Mouse (Mus musculus): ENCODE measurements around the gene Nphs1.

Nphs1 gene

DNA sequence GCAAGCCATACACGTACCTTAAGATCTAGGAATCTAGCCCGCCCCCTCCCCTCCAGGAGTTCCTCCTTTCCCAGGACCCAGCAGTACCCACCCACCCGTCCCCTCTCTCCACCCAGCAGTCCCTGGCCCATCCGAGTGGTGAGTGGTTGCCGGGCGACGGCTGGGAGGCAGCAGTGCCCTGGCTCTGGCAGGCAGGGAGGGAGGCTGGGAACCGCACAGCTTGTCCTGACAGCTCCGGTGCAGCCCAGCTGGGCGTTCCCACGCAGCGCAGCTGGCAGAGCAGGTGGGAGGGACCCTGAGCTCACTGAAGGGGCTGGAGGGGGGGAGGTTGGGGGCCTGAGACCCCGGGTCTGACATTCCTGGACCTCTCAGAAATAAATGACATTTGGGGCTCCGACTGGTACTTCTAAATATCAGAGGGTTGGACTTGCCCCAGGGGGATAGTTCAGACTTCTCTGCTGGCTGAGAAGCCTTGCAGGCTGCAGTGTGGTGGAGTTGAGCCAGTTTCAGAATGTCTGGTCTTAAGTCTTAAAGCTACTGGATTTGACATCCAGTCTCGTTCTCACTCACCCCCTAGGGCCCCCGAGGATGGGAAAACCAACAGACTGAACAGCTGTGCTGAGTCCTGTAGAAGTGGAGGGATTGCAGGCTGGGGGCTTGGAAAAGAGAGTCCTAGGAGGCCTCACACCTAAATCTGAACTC lies at the start of gene Nphs1, which contains the start of gene Kirrel2:
Nphs1 (plus strand) TSS at position 687 of the 702 bp plus-strand sequence.
Kirrel2 (minus strand) TSS at position 62 of the 702 bp plus-strand sequence.
- in situ Hi-C loops (cut with MboI, MseI), result no loop called here

DNA sequence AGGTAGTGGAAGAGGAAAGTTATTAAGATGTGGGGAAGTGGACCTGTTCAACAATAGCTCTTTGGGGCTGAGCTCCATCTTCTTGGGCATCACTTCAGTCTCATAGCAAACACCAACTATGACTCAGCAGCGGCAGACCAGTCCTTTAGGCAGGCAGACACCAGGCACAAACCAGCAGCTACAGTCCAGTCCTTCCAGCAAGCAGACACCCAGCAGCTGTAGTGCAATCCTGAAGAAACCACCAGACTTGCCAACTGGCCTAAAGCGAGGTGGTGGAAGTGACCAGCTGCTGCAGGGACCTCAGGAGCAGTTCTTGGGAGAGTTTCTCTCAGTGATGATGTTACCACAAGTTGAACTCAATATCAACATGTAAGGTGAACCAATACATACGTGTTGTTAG lies 49.5 kb upstream of the Nphs1 start:
- in situ Hi-C loops (cut with MboI, MseI), result loop anchor here in 1 of 2 experiments (25.0 kb wide), 1 partner anchor 1596 kb away; the partner anchor contains the start of gene Hnrnpl

DNA sequence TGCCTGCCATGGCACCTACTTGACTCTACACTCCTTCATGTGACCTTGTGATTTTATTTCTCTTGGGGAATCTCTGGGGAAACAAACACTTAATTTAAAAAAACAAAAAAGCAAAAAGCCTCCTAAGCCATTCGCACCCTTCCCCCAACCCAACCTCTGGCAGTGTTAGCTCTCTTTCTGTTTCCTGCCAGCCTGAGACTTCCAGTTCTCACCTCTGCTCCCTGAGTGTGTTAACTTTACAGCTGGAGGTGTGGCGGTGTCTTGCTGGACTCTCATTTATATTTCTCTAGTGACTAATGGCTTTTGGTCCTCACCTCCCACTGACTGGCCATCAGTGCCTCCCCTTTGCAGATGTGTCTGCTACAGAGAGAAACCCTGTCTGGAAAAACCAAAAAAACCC lies 48.3 kb upstream of the Nphs1 start:
- in situ Hi-C loops (cut with MboI, MseI), result loop anchor here in 1 of 2 experiments (25.0 kb wide), 1 partner anchor 1597 kb away; the partner anchor contains the start of gene Hnrnpl

DNA sequence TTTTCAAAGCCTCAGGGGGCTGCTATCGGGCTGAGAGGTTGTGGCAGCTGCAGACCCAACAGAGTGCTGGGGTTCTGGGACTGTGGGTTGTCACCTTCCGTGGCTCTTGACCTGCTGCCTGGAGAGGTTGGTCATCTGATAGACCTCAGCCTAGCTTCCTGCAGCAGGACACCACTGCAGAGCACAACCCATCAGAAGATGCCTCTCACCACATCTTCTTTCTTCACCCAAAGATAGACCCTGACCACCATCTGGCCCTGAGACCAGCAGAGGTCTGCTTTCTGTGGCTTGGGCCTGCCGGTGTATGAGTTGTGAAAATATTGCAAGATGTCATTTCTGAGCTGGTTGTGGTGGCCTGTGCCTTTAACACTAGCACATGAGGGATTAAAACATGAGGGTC lies 47.1 kb upstream of the Nphs1 start:
- in situ Hi-C loops (cut with MboI, MseI), result loop anchor here in 1 of 2 experiments (25.0 kb wide), 1 partner anchor 1599 kb away; the partner anchor contains the start of gene Hnrnpl

DNA sequence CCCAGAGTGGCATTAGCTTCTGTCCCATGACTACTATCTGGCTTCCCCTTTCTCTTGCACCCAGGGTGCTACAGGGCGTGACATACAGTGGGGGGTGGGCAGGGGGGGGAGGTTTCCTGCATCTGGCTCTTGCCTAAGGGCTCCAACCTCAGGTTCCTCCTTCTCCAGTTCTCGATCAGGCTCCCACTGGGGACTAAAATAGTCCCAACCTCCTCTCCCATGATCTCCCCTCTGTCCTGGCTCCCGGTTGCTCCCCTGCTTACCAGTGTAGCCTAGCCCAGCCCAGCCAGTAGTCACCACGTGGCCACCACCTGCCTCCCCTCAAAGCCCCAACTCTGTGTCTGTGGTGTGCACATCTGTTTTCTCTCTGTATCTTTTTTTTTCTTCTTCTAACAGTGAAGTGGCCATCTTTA lies 45.4 kb upstream of the Nphs1 start:
- in situ Hi-C loops (cut with MboI, MseI), result loop anchor here in 1 of 2 experiments (25.0 kb wide), 1 partner anchor 1600 kb away; the partner anchor contains the start of gene Hnrnpl

DNA sequence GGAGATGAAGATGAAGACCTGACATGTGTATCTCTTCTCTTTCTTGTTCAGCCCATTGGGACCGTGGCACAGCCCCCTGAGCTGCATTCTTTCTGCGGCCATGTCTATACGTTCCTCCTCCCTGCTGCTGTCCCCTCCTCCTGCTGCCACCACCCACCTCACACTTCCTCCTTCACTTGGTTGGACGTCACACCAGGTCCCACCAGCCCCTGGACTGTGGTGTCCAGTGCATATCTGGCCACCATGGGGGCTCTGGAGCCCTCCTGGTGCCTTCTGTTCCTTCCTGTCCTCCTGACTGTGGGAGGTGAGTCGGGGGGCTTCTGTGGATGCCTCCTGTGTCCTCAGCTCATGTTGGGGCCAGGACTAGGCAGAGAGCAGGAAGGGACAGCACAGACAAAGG lies 44.5 kb upstream of the Nphs1 start, which contains the start of gene Tyrobp:
Tyrobp (plus strand) TSS at position 165 of the 400 bp plus-strand sequence.
- in situ Hi-C loops (cut with MboI, MseI), result loop anchor here in 1 of 2 experiments (25.0 kb wide), 1 partner anchor 1601 kb away; the partner anchor contains the start of gene Hnrnpl

DNA sequence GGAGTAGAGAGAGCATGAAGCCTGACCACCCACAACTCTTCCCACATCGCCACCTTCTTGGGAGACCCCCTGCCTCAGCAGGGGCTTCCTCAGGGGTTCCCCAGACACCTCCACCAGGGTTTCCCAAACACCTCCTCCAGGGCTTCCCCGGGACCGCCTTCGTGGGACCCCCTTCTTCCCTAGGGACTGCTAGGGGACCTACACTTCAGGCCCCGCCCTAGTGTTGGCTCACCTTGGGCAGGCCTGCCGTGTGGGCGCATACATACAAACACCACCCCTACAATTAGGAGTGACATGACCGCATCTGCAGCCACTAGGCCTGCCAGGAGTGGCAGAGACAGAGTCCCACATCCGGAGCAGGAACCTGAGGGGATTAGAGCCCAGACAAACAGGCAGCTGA lies 40.3 kb upstream of the Nphs1 start:
- in situ Hi-C loops (cut with MboI, MseI), result loop anchor here in 1 of 2 experiments (25.0 kb wide), 1 partner anchor 1606 kb away; the partner anchor contains the start of gene Hnrnpl

DNA sequence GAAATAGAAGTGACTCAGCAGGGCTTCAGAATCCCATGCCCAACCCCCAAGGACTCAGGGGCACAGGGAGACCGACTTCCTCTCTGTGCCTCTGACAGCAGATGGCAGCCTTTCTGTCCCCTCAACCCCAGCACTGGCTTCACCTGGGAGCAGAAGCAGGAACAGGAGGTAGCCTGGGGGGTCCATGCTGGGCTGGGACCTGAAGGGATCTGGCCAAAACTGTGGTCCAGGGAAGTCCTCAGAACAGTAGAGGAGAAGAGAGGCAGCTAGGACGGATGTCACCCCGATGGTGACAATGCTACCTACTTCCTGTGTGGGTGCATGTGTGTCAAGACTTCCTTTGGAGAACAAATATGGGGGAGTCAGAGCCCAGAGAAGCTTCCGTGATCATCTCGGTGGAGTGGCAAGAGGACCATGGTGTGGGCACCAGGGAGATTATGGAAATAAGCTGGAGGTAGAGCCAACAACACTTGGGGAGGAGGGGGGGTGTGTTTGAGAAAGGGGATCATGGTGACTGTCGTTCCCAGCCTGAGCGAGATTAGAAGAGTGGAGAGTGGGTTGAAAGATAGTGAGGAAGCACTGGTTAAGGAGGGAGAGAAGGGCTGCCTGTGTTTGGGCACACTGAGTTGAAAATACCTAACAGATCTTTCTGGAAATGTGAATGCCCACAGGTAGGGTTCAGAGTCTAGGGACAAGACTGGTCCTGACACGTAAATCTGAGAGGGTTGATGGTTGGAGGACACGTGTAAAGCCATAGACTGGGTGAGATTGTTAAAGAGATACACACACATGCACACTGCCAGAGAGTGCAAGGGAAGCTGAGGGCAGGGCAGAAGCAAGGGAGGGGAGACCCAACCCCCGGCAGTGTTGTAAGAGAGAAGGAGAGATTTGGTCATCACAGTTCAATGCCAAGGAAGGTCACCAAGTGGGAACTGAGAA lies 38.3 kb upstream of the Nphs1 start, which contains the start of gene Hcst:
Hcst (minus strand) TSS at position 294 of the 939 bp plus-strand sequence.
- in situ Hi-C loops (cut with MboI, MseI), result loop anchor here in 1 of 2 experiments (25.0 kb wide), 1 partner anchor 1608 kb away; the partner anchor contains the start of gene Hnrnpl

DNA sequence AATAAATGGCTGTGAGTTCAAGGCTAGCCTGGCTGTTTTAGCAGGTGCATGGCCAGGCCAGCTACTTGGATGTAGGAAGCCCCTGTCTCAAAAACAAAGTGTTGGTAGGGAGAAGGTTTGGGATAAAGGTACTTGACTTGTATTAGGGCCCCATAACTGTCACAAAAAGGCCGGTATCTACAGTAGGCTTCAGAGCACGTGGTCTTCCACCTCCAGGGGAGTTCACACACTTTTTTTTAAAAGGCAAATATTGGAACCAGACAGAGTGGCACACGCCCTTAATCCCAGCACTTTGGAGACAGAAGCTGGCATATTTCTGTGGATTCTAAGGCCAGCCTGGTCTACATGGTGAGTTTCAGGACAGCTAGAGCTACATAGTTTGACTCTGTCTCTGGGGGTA lies 37.4 kb upstream of the Nphs1 start:
- in situ Hi-C loops (cut with MboI, MseI), result loop anchor here in 1 of 2 experiments (25.0 kb wide), 1 partner anchor 1608 kb away; the partner anchor contains the start of gene Hnrnpl

DNA sequence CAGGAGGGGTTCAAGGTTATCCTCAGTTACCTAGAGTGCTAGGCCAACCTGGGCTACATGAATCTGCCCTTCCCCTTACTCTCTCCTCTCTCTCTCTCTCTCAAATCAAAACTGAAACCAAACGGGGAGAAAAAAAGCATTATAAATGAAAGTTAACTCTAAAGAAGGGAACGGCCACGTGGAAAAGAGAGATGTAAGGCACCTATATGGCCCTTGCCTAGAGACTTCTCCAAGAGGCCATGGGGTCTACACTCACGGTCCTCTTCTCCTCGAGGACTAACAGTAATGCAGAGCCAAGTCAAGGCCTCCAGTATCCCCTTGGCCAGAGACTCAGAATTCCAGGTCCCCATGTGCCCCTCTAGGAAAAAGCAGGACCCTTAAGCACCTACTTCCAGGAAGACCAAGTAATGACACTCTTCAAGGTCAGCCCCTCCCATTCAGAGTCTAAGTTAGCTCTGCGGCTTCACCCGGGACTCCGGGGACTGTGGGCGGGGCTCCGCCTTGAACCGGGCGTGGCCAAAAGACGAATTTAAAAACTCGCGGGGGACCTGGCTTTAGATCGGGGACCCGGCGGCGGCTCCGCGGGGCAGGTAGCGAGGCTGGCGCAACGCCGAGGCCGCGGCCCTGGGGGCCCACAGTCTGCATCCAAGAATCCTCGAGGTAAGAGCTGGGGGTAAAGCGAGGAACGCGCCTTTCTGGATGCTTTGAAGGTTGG lies 36.8 kb upstream of the Nphs1 start, which contains the start of gene Nfkbid:
Nfkbid (plus strand) TSS at position 558 of the 715 bp plus-strand sequence.
- in situ Hi-C loops (cut with MboI, MseI), result loop anchor here in 1 of 2 experiments (25.0 kb wide), 1 partner anchor 1609 kb away; the partner anchor contains the start of gene Hnrnpl

DNA sequence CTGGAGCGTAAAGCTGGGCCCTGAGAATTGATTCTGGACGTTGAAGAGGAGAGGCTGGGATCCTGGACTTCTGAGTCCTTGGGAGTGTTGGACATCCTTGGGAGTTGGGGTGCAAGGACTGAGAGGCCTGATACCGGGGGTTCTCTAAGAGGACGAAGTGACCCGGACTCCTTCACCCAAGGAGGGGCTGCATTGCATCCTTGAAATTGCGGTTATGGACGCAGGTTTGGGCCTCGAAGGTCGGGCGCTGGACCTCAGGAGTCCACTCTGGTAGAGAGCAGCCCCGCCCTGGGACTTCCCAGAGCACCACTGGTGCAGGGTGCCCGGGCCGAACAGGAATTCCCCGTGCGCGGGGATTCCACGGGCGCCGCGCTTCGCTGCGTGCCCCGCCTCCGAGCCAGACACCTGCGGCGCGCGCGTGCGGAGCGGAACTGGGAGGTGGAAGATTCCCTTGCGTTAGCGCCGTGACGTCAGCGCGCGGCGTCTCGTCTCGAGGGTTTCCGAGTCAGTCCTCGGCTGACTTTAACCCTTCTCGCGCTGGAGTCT lies 36.2 kb upstream of the Nphs1 start:
- in situ Hi-C loops (cut with MboI, MseI), result loop anchor here in 1 of 2 experiments (25.0 kb wide), 1 partner anchor 1610 kb away; the partner anchor contains the start of gene Hnrnpl

DNA sequence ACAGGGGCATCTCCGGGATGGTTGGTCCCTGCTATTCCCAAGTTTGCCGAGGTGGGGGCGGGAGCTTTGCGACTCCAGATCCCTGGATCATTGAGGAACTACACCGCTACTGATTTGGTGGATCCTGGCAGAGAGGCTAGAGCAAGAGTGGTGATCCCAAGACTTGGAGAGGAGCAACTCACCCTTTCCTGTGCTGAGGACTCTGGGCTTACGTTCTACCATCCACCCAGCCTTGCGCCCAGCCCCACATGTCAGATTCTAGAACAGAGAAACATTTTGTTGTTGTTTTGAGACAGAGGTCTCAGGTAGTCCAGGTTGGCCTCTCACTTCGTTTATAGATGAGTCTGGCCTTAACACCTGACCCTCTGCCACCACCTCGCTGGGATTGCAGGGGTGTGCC lies 35.6 kb upstream of the Nphs1 start:
- in situ Hi-C loops (cut with MboI, MseI), result loop anchor here in 1 of 2 experiments (25.0 kb wide), 1 partner anchor 1610 kb away; the partner anchor contains the start of gene Hnrnpl

DNA sequence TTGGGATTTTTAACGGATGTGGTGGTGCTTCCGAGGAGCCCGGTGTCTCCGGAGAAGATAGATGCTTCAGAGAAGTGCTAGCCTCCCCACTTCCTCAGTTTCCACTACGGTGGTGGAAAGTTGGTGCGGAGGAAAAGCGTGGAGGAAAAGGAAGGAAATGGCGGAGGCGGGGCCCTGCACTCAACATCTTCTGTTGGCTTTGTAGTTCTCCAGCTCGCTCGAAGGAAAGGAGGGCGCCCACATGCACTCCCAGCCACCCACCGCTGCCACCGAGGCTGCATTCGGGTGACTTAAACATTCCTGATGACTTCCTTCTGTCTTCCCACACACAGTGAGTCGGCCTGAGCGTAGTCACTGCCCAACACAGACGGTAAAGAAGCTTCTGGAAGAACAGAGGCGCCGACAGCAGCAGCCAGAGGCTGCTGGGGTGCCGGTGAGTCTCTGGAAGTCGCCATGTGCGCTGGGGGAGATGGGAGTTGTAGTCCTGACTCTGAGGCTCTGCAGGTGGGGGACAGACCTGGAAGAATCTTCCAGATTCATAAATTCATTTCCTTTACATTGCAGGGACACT lies 35.0 kb upstream of the Nphs1 start:
- in situ Hi-C loops (cut with MboI, MseI), result loop anchor here in 1 of 2 experiments (25.0 kb wide), 1 partner anchor 1611 kb away; the partner anchor contains the start of gene Hnrnpl

DNA sequence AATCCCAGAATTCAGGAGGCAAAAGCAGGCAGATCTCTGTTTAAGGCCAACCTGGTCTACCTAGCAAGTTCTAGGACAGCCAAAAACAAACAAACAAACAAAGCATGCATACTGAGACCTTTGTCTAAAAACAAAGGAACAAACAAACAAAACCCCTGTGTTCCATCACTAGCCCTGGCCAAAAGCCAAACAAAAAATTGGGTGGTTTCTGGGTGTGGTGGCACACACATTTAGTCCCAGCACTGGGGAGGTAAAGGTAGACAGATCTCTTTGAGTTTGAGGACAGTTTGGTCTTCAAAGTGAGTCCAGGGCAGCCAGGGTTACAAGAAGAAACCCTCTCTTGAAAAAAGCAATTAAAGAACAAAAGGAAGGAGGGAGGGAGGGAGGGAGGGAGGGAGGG lies 28.8 kb upstream of the Nphs1 start:
- in situ Hi-C loops (cut with MboI, MseI), result loop anchor here in 1 of 2 experiments (5.0 kb wide), 1 partner anchor 57 kb away; no protein-coding TSS in a partner anchor

DNA sequence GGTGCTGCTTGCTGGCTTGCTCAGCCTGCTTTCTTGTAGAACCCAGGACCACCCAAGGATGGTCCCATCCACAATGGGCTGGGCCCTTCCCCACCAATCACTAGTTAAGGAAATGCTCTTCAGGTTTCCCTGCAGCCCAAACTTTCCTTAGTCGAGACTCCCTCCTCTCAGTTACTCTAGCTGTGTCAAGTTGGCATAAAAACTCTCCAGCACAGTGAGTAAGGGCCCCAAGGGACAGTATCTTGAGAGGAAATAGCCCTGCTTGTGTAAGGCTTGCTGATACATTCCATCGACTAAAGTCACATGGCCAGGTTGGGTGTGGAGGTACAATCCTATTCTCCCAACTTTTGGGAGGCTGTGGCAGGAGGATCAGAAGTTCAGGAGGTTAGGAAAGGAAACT lies 27.9 kb upstream of the Nphs1 start:
- in situ Hi-C loops (cut with MboI, MseI), result no loop called here

DNA sequence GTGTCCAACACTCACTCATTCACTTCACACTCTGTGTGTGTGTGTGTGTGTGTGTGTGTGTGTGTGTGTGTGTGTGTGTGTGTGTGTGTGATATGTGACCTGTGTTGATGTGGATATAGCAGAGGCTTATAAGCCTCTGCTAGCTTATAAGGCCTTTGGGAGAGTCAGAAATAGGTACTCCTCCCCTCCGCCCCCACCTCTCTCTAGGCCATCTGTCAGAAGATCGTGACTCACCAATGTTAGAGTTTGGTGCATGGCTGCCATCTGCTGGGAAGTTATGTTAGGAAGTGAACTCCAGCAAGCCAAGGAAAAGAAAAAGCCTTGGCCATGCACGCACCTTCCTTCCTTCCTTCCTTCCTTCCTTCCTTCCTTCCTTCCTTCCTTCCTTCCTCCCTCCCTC lies 26.3 kb upstream of the Nphs1 start:
- in situ Hi-C loops (cut with MboI, MseI), result no loop called here

DNA sequence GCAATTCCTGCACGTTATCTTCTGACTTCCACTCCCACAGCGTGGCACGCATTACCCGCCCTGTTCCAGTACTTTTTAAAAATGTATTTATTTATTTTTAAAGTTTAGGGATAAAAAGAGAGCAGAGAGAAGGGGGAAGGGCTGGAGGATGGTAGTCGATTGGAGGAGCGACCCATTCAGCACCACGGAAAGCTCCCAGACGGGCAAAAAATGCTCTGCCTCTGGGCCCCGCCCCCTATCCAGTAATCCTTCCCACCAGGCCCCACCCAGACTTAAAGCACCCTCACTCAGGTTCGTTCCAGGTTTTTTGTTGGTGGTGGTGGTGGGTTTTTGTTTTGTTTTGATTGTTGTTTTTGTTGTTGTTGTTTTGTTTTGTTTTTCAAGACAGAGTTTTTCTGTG lies 23.9 kb upstream of the Nphs1 start:
- in situ Hi-C loops (cut with MboI, MseI), result no loop called here

DNA sequence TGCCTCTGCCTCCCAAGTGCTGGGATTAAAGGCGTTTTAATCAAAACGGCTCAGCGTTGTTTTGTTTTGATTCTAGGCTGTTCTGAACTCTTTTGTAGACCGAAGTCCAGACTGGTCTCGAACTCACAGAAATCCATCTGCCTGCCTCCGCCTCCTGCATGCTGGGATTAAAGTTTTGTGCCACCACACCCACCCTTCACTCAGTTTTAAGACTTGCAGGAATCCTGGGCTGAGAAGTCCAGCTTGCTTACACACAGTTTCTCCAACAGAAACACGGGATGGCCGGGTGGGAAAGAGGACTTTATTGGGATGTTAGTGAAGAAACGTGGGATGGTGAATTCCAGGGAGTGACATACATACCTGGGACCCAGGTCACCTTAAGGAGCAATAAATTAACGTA lies 23.4 kb upstream of the Nphs1 start:
- in situ Hi-C loops (cut with MboI, MseI), result loop anchor here in 1 of 2 experiments (5.0 kb wide), 1 partner anchor 62 kb away; no protein-coding TSS in a partner anchor

DNA sequence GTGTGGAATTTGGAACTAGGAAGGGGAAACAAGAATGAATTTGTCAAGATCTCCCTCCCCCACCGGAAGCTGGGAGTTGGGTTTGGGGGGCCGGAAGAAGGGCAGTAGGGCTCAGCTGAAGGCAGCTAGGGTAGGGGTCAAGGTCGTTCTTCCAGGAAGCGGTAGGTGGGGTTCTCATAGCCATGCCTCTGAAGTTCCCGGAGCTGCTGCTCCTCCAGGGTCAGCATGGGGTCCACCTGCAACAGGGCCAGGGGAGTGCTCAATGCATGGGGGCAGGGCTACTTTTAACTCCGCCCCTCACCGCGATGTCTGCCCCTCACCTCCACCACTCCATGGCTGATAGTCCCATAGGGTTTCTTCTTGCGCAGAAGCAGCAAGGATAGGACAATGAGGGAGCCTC lies 23.0 kb upstream of the Nphs1 start:
- in situ Hi-C loops (cut with MboI, MseI), result loop anchor here in 1 of 2 experiments (5.0 kb wide), 1 partner anchor 63 kb away; no protein-coding TSS in a partner anchor
